Mouse (Mus musculus) hindlimb bud, embryonic 11.5 days (tissue): ENCODE results near the gene Rab22a.
"Not testable (repeated sequence)": the region's sequence is repeated elsewhere in the genome, so short reads cannot be mapped to it uniquely, and the experiment has no call there.

Experiments
- DNase-seq: peaks from one replicate; pipeline ENCODE4 v3.0.0-alpha.2; 2012; ENCODE audit warnings: low read depth, low spot score; ENCODE audit errors: extremely low spot score

Rab22a gene

GRCm38 (mm10) chr2:173659057-173659925 lies at the start of gene Rab22a:
TSS of gene Rab22a (plus strand) at chr2:173659760.
- peak; percentile 92 for DNase-seq

- no peak for DNase-seq
Observed at GRCm38 (mm10) chr2:173615378-173616081, 44.0 kb upstream of the Rab22a start.

GRCm38 (mm10) chr2:173616156-173616555 lies 43.4 kb upstream of the Rab22a start:
- no peak for DNase-seq

- DNase-seq: no peak
Observed at GRCm38 (mm10) chr2:173619132-173619531, 40.4 kb upstream of the Rab22a start.

DNA sequence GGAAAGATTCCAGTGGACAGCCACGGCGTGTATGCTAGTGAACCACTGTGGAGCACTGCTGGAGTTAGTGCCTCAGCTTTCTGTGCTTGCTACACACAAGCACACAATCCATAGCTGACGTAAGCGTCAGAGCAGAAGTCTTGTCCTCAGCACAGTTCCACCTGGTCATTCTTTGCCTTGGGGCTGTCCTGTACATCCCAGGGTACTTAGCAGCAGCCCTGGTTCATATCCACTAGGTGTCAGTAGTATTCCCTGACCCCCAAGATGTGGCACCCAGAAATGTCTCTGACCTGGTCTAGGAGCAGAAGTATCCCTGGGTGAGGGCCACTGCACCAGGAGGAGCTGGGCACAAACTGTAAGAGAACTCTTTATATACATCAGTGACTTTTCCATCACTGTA lies 38.9 kb upstream of the Rab22a start:
- DNase-seq: no peak

DNA sequence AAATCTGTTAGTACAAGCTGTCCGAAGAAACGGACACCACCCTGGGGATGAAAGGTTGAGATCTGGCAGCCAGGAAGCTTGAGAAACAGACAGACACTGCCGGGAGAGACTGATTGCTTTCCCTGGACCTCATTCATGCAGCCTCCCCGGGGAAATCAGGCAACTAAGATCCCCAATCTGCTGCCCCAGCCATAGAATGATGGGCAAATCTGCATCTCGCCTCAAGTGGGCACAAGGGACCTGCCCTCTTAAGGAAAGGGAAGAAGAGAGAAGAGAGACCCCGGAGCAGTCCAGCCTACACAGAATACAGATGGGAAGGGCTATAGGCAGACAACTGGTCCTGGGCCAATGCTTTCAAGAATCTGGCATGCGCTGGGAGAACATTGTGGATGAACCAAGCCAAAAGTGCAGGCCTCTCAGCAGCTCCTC lies 37.4 kb upstream of the Rab22a start:
- DNase-seq: no peak

DNA sequence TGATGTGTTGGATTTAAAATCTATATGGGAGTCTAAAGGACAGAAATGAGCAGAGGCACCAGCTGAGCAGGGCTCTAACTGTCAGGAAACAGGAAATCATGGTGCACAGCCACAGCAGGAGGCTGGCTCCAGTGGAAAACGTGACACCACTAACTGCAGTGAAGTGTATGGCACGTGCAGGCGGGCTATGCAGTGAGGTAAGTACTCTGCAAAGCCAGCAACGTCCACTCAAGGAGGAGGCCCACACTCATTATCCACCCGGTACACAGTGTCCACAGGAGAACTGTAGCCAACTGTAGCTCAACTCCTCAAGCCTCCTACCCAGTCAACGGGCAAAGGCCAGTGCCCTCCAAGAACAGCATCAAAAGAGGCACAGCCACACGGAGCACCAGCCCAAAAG lies 34.9 kb upstream of the Rab22a start:
- no peak for DNase-seq

DNA sequence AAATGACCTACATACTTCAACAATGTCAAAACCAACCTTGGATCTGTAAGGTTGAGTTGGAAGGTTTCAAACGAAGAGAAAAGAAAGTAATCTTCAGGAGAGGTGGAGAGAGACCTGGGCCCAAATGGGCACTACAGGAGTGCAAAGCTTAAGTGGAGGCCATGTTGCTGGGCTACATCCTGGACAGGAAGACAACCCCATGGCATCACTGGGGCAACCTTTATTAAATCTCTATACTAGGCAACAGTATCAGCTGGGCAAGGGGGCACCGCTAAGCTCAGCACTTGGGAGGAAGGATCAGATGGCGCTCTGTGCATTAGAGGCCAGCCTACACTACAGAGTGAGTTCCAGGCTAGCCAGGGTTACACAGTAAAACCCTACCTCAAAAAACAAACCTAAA lies 33.8 kb upstream of the Rab22a start:
- no peak for DNase-seq

GRCm38 (mm10) chr2:173634106-173634505 lies 25.5 kb upstream of the Rab22a start:
- DNase-seq: not testable (repeated sequence)

- no peak for DNase-seq
Observed at GRCm38 (mm10) chr2:173641370-173641769, 18.2 kb upstream of the Rab22a start.

DNA sequence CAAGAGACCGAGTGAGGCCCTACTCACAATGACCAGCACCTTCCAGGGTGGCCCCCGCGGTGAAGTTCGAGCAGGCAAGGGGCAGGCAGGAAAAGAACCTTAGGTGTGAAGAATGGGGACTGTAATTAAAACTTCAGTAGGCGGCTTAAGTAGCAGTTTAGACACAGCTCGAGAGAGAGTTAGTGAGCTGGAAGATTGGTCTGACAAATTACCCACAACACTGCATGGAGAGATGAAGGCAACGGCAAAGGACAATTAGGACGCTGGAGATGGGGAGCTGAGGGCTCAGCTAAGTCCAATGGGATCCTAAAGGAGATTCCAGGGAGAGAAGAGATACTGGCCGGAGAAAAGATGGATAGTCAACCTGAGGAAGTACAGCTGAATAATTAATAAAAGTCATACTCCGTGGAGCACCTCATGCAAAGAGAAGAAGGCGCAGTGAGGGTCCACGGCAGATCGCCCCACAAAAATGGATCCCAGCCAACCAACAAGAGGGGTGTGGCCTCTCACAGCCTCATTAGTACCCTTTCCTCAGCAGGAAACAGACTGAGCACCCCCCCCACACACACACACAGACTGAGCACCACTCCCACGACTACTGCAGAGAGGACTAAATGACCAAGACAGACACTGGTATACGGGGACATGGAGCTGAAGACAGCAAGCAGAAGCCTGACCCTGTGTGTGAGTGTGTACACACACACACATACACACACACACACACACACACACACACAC lies 17.1 kb upstream of the Rab22a start:
- no peak for DNase-seq

- DNase-seq: no peak
Observed at GRCm38 (mm10) chr2:173647197-173647911, 12.2 kb upstream of the Rab22a start.

- DNase-seq: no peak
Observed at GRCm38 (mm10) chr2:173649762-173650161, 9.8 kb upstream of the Rab22a start.

DNA sequence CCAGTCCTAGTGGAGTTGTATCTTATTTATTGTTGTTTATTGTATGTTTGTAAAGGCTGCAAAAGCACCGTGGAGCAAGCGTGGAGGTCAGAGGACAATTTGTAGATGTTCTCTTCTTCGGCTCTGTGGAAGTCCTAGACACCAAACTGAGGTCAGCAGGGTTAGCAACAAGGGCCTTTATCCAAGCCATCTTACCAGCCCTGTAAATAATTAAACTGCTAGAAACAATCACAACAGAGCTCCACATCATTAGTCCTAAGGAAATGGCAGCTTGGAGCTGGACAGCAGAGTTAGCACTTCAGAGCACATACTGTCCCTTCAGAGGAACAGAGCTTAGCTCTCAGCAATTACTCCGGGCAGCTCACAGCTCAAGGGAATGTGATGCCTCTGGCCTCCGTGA lies 6.0 kb upstream of the Rab22a start:
- DNase-seq: no peak

DNA sequence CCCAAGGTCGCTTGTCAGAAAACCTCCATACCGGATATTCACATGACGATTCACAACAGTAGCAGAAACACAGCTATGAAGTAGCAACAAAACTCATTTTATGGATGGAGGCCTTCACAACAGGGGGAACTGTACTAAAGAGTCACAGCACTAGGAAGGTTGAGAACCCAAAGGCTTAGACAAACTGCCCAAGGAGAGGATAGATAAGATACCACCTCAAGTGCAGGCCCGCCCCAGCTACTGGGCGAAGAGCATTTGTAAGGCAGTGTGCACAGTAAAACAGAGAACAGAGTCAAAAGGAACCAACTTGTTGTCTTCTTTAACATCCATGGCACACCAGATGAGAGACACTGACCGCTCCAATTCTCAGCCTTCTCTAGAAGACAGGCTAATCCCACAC lies 1.8 kb upstream of the Rab22a start:
- no peak for DNase-seq

GRCm38 (mm10) chr2:173658517-173658916 lies 1.0 kb upstream of the Rab22a start:
- DNase-seq: no peak

DNA sequence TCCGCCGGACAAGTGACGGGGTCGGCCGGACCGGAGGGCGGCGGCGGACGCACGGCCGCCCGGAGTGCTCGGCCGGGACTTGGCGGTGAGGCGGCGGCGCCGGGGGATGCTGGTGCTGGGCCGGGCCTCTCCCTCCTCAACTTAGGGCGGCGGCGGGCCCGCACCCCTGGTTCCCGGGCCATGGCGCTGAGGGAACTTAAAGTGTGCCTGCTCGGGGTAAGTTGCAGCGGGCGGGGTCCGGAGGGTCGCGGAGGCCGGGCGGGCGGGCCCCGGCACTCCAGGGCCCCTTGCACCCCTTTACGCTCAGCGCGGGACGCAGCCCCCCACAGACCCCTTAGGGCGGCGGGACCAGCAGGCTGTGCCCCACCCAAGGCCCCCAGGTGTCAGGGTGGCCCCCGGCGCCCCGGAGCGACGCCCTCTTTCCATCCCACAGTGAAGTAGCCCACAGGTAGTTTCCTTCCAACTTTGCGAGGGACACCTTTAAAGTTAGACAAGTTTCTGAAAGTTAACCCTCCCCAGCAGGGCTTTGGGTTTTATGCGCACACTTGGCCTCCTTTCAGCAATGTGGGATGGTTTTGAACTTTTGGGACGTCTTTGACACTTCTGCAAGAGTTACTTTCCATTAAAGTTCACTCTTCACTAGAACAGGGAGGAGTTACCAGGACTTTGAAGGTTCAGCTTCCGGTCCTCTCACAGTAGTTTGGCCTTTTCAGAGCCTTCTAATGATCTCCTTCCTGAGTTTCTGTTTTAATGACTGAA lies 545 bp downstream of the Rab22a start:
- no peak for DNase-seq

GRCm38 (mm10) chr2:173662255-173662950 lies 2.8 kb downstream of the Rab22a start:
- DNase-seq: no peak

- DNase-seq: no peak
Observed at GRCm38 (mm10) chr2:173664736-173665135, 5.2 kb downstream of the Rab22a start.

DNA sequence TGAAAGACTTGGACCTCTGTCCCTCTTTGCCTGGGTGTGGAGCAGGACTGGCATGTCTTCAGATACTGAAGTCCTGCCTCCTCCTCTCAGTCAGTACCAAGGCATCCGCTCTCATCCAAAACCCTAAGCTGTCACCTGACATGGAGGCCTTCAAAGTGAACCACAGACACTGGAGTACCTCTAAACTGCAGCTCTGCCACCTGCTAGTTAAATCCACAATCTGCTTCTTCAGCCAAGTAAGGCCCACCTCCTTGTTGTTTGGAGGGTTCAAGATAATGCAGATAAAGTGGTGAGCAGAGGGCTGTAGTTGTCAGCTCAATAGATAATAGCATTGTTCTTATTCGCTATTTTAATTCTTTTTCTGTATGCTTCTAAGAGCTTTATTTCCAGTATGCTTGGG lies 5.7 kb downstream of the Rab22a start:
- no peak for DNase-seq
